Mouse (Mus musculus): Measurements from ENCODE around the gene Topaz1. TPM values are rescaled to one million over a fixed set of nuclear protein-coding genes. Genes with fewer than 3 reads are reported as not detected.
"Not testable (repeated sequence)": the region's sequence is repeated elsewhere in the genome, so short reads cannot be mapped to it uniquely, and the experiment has no call there.

The Topaz1 gene
- polyA plus RNA-seq, 2 experiments from 2014 or later, result not detected

GRCm38 (mm10) chr9:122812386-122812785, 65.2 kb downstream of the Topaz1 start:
- no peak for ATAC-seq

DNA sequence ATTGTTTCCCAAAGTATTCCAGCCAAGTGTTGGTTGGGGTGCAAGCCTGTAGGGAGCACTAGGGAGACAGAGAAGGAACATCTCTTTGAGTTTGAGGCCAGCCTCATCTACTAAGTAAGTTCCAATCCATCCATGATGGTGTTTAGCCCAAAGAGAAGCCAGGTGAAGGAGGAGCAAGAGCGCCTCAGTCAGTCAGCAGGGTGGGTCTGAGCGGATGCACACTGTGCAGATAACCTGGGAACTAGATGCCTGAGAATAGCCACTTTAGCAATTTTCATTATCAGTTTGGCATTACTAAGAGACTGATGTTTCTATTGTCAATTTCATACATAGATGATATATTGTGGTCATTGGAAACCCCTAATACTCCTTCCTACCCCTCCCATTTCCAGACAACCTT, 67.6 kb downstream of the Topaz1 start:
- ATAC-seq, result no peak

GRCm38 (mm10) chr9:122815239-122815851, 68.2 kb downstream of the Topaz1 start:
- no peak for ATAC-seq

DNA sequence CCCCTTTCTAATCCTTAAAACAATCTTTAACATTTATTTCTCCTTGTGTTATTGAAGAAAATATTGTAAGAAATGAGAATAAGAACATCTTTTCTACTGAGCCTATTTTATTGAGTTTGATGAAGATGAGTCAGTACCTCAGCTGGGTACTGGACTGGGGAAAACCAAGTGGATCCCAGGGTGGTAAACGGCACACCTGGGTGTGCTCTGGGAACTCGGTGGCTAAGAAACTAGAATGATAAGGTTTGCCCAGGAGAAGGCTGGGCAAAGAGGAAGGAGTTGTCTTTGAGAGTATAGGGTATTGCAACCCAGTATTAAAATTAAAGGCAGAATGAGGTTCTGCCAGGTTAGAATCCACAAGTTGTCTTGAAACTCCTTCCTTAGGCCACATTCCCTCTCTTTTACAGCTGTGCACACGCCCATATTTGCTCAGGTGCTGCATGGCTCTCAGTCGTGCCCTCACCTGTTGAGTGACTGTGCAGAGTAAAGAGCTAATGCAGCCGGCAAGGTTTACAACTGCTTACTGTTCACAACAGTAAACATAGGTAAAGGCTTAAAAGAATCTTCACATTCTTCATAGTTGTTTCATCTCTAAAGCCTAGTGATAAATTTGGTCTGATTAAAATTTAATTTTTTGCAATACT, 76.3 kb downstream of the Topaz1 start:
- ATAC-seq, result no peak

DNA sequence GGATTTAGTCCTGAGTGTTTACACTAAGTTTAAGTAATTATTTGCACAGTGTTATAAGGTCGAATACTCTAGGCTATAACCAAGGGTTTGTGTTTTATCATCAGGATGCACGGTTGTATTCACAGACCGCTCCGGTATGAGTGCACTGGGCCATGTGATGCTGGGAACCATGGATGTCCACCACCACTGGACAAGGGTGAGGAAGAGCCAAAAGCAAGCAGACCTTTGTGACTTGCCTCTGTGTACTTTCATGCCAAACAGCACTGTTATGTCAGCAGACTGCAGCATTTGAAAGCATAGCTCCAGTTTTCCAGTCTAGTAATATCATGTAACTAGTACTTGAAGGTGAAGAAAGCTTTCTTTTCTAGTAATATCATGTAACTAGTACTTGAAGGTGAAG, 79.6 kb downstream of the Topaz1 start:
- no peak for ATAC-seq

DNA sequence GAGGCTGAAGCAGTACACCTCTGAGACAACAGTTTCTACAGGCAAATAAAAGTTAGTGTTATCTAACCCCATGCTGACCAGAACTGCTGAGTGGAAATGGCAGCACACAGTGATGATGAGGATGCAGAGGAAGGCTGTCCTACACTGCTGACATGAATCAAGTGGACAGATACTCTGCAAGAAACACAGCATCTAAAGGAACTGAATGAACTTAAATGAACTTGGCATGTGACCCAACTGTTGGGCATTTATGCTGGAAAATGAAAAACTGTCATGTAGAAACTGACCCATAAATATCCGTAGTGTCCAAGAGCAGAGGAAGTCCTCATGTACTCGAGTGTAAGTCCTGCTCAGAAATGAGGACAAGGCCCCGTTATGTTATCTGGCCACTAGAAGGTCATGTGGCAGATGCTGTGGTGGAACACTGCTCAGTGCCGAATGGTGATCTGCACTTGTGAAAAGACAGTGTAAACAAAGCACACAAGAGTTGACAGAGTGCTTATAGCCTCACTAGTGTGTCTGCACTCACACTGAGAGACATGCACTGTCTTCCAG, 82.8 kb downstream of the Topaz1 start:
- ATAC-seq, result no peak

- ATAC-seq, result no peak
Observed at GRCm38 (mm10) chr9:122836126-122836525, 89.0 kb downstream of the Topaz1 start.

DNA sequence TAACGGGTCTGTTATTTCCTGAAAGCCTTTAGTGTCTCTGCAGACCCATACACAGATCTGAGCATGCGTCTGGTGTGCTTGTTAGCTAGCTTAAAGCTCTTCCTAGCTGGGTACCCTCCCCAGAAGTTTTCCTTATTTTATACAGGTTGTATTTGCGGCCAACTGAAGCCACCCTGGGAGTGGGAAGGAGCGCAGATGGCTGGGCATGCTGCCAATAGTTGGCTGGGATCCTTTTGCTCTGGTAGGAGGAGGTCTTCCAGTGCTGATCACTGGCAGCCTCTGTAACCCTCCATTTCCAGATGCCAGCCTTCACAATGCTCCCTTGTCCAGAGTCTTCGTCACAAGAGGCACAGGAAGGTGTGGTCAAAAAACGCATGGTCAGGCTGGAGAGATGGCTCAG, 89.6 kb downstream of the Topaz1 start:
- ATAC-seq, result no peak

- no peak for ATAC-seq
Observed at GRCm38 (mm10) chr9:122837216-122837615, 90.1 kb downstream of the Topaz1 start.

DNA sequence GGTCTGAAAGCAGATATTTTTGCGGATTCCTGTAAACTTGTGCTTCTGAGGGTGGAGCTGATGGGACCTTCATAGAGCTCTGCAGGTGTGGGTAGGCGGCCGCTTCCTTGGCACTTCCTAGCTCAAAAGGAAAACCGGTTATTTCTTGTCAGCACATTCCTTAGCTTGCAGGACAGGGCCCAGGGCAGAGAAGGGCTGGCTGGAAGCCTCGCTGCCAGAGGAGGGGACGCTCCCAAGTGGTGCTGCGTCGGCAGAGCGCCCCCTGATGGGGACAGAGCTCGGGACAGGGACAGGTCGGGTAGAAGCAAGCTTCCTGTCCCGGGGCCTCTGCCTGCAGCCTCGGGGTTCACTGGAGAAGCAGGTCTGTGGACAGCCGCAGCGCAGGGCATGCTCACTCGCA, 90.5 kb downstream of the Topaz1 start:
- no peak for ATAC-seq

DNA sequence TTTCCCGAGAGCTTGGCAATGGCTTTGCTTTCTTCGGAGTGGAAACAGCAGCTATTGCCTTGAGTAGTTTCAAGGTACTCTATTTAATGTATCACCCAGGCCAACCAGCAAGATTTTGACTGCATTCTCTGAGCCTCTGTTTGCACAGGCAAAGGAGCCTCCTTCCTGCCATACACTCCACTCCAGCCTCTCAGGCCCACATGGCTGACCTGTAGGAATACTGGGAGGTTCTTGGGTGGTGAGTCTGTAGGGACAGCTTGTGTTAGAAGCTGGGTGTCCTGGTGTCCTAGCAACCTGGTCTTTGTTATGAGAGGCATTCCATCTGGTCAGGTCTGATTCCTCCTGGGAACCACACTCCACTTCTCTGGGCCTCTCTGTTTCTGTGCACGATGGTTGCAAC, 96.6 kb downstream of the Topaz1 start, which contains the start of gene Gm35549:
Gene Gm35549 (minus strand): TSS at position 276 of the 400 bp plus-strand sequence.
- ATAC-seq, result no peak

GRCm38 (mm10) chr9:122845621-122846020, 98.5 kb downstream of the Topaz1 start:
- no peak for ATAC-seq

- ATAC-seq, result no peak
Observed at GRCm38 (mm10) chr9:122846156-122846555, 99.0 kb downstream of the Topaz1 start.

- not testable (repeated sequence) for ATAC-seq
Observed at GRCm38 (mm10) chr9:122847811-122848311, 100.7 kb downstream of the Topaz1 start.

Other genes starting within 250 kb of the Topaz1 start
- gene Tcaim, start 58.2 kb downstream of the Topaz1 start, polyA plus RNA-seq (2017; shearing (Covaris generic)), result 10 to 100 TPM; 18.0 to 19.4 TPM
- gene Gm35549, start 96.7 kb downstream of the Topaz1 start, polyA plus RNA-seq (2017; shearing (Covaris generic)), result 1 to 10 TPM; 1.4 to 3.1 TPM
- gene Zfp445, start 118.7 kb downstream of the Topaz1 start, polyA plus RNA-seq (2017; shearing (Covaris generic)), result 10 to 100 TPM; 38.3 to 85.0 TPM
- 1 to 10 TPM; 2.8 to 4.9 TPM for gene Zkscan7, start 138.3 kb downstream of the Topaz1 start, polyA plus RNA-seq (2017; shearing (Covaris generic))
- not detected for gene Zfp105, start 175.7 kb downstream of the Topaz1 start, polyA plus RNA-seq (2017; shearing (Covaris generic))
- 10 to 100 TPM; 25.4 to 31.7 TPM for gene 1110059G10Rik, start 203.7 kb downstream of the Topaz1 start, polyA plus RNA-seq (2017; shearing (Covaris generic))
- gene Kif15, start 203.7 kb downstream of the Topaz1 start, polyA plus RNA-seq (2017; shearing (Covaris generic)), result 1 to 10 TPM; 5.7 to 8.5 TPM

All from CD4-positive, CD25-positive, alpha-beta regulatory T cell, adult 4 months (primary cell).